Mouse (Mus musculus) erythroblast, embryonic 14.5 days (primary cell): ENCODE data around the gene Polr2e. TPM values are rescaled to one million over a fixed set of nuclear protein-coding genes. Genes with fewer than 3 reads are reported as not detected.
"Not testable (repeated sequence)": the region's sequence is repeated elsewhere in the genome, so short reads cannot be mapped to it uniquely, and the experiment has no call there.

Experiments used
- H3K27me3 ChIP-seq: 2 replicates; pipeline ENCODE4 v1.6.1; 2012; ENCODE audit warnings: inconsistent platforms; ENCODE audit not compliant: control insufficient read depth
- H3K36me3 ChIP-seq: 2 replicates; pipeline ENCODE4 v1.6.1; 2012; ENCODE audit warnings: mild to moderate bottlenecking, inconsistent platforms; ENCODE audit not compliant: control insufficient read depth
- H3K4me1 ChIP-seq: 2 replicates; pipeline ENCODE4 v1.6.1; 2012; ENCODE audit warnings: inconsistent platforms; ENCODE audit not compliant: control insufficient read depth
- H3K4me3 ChIP-seq: replicated peaks from 2 replicates; pipeline ENCODE3; 2012; ENCODE audit warnings: moderate library complexity, mild to moderate bottlenecking, inconsistent platforms
- H3K9me3 ChIP-seq: 2 replicates; pipeline ENCODE4 v1.6.1; 2012; ENCODE audit warnings: low read length, inconsistent platforms, mixed read lengths; ENCODE audit not compliant: control insufficient read depth
- GATA1 ChIP-seq: IDR thresholded peaks from 2 replicates; pipeline ENCODE4 v1.6.1; 2012; ENCODE audit warnings: low read length, inconsistent platforms, mixed read lengths
- TAL1 ChIP-seq: IDR thresholded peaks from 3 replicates; pipeline ENCODE4 v1.6.1; 2012; ENCODE audit warnings: low read length, inconsistent platforms, mixed read lengths
- polyA plus RNA-seq: library from polyadenylated mRNA; stranded (reverse); fragments of >175 nt; gene quantifications from 2 replicates; pipeline ENCODE4 v1.2.3, GENCODE M21; 2012

Gene Polr2e
- polyA plus RNA-seq, 1 experiment: 11.9 TPM

DNA sequence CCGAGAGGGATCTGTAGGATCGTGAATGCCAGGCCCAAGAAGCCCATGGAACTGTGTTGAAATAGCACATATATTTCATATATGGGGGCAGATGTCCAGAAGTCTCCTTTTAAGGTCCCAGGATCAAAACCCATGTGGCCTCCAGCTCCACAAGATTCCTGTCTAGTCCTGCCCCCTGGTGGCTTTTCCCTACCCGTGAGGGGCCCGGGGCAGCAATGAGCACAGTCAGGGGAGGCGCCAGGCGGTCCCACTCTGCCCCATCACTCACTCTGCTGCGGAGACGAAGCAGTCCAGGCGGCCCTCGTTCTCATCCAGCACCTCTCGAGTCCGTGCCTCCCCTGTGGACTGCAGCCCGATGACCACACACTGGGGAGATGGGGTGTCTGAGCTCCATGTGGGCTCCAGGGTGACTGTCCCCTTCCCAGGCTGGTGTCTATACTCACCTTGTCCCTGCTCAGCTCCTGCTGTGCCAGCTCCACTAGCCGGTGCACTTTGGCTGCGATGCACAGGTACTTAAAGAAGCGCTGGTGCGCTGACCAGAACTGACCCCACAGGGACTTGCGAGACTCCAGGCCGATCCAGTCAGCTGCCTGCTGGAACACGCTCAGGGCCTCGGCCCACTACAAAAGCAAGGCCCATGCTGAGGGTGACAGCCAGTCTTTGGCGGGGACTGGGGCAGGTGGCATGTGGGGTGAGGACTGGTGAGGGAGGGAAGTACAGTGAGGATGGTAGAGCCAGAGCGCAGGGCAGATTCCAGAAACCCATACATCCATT, 24.5 kb upstream of the Polr2e start:
- TF ChIP-seq GATA1 (no peak), TAL1 (no peak)
- H3K9me3 ChIP-seq: no peaks in the 10 kb centered on the region
- peaks cover 28% of the 10 kb centered on the region for H3K4me1 ChIP-seq
- H3K27me3 ChIP-seq: no peaks in the 10 kb centered on the region
- H3K36me3 ChIP-seq: peaks cover 95% of the 10 kb centered on the region
- no peak overlapping the region for H3K4me3 ChIP-seq

DNA sequence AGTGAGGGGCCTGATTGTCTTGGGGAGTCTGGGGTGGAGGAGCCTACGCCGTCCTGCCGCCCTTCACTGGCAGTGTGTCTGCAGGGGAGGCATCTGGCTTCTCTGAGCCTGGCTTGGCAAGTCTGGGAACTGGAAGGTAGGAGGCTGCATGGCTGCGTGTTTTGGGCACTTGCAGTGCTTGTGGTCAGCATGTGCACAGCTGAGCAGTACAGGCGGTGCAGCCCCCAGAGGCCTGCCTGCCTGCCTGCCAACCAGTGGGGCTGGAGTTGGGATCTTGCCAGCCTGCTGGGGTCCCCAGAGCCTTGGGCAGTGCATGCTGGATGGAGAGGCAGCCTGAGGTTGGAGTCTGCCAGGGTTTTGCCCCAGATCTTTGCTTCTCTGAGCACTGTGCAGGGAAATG, 23.5 kb upstream of the Polr2e start:
- TF ChIP-seq GATA1: no peak
- TF ChIP-seq TAL1: no peak
- Histone ChIP-seq H3K27me3 (no peaks in the 10 kb centered on the region), H3K4me1 (peaks cover 27% of the 10 kb centered on the region), H3K36me3 (peaks cover 97% of the 10 kb centered on the region), H3K4me3 (no peak overlapping the region), H3K9me3 (no peaks in the 10 kb centered on the region)

DNA sequence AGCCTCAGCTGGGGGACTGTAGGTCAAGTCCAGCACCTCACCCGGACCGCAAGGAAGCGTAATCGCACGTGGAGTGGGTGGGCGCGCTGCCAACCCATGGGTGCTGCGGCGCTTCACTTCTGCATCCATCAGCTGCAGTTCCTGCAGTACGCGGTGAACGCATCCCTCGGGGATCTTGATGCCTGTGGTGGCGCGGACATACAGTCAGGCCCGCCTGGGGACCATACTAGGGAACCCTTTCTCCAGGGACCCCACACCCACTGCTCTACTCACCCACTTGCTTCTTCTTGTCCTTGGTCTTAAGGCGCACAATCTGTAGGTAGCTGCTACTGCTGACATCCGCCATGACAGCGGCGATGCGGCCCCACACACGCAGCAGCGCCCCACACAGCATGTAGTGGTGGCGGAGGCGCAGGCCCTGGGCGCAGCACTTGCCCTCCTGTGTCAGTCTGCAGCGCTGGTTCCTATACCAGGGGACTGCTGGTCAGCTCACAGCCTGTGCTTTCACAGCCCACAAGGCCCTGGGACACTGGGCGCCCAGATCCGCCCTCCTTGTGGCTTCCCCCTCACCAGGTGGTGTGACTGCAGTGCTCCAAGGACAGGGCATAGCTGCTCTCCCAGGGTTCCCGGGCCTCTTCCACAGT, 18.2 kb upstream of the Polr2e start:
- Histone ChIP-seq H3K36me3 (peaks cover 87% of the 10 kb centered on the region), H3K9me3 (no peaks in the 10 kb centered on the region), H3K4me1 (peaks cover 43% of the 10 kb centered on the region), H3K4me3 (no peak overlapping the region), H3K27me3 (no peaks in the 10 kb centered on the region)
- TF ChIP-seq TAL1: no peak
- no peak for TF ChIP-seq GATA1

DNA sequence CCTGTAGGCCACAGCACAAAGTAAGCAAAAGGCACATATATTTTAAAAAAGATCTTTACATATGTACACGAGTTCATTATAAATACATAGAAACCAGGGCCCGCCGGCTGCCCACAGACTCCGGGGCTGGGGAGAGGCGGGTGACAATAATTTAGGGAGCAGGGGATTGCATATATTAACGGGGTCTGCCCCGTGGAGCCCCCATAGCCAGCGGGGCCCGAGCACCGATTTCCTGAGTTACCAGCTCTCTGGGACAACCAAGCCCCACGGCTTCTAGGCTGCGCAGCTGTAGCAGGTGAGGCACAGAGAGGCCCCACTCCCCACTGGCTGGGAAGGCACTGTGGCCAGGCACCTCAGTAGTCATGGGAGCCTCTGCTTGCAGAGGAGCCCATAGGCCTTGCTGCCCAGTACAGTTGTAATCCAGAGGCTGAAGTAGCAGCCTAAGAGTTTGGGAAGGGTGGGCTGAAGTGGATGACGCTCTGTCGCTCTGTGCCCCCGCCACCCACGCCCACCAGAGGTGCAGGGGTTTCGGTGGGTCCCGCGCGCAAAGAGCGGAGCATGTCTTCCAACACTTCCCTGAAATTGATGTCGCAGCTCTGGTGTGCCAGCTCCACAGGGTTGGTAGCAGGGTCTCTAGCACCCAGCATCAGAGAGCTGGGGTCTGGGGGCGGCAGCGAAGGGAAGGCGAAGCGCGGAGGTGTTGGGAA, 17.5 kb upstream of the Polr2e start:
- no peaks in the 10 kb centered on the region for H3K27me3 ChIP-seq
- H3K36me3 ChIP-seq: peaks cover 80% of the 10 kb centered on the region
- H3K4me1 ChIP-seq: peaks cover 50% of the 10 kb centered on the region
- TF ChIP-seq TAL1 (no peak), GATA1 (no peak)
- H3K9me3 ChIP-seq: no peaks in the 10 kb centered on the region
- no peak overlapping the region for H3K4me3 ChIP-seq

DNA sequence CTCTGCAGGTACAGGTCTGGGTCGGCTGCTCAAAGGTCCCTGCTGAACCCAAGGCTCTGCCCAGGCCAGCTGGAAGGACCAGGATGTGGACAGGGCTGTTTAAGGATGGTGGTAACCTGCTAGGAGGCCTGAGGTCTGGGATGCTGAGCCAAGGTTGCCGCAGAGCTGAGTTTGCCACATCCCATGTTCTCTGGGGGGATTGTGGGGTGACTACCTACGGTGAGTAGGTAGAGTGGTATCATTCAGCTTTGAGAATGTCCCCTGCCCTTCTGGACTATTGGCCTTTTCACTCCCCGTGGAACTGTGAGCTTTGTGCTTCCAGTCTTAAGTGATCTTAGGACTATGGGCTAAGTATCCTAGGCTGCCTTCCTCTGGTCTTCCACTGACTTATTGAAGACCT, 16.9 kb upstream of the Polr2e start:
- H3K4me3 ChIP-seq: peak overlapping the region; percentile 17

DNA sequence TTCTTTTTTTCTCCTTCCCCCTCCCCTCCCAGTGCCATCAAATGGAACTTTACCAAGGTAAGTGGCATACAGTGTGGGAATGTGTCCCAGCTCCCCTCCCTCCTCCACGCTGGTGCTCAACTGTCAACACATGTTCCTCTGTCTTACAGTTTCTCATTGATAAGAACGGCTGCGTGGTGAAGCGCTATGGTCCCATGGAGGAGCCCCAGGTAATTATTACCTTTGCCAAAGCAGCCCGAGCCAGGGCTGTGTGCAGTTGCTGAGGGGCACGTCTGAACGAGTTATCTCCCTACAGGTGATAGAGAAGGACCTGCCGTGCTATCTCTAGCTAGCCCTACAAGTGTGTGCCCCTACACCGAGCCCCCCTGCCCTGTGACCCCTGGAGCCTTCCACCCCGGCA, 16.3 kb upstream of the Polr2e start:
- Histone ChIP-seq H3K36me3 (peaks cover 68% of the 10 kb centered on the region), H3K9me3 (no peaks in the 10 kb centered on the region), H3K27me3 (no peaks in the 10 kb centered on the region), H3K4me1 (peaks cover 62% of the 10 kb centered on the region), H3K4me3 (peak overlapping the region; percentile 89)
- TF ChIP-seq TAL1 (no peak), GATA1 (no peak)

More for the DNA sequence above, 16.9 kb upstream of the Polr2e start:
- Histone ChIP-seq H3K27me3 (no peaks in the 10 kb centered on the region), H3K9me3 (no peaks in the 10 kb centered on the region), H3K36me3 (peaks cover 74% of the 10 kb centered on the region), H3K4me1 (peaks cover 56% of the 10 kb centered on the region)
- TF ChIP-seq TAL1 (no peak), GATA1 (no peak)

DNA sequence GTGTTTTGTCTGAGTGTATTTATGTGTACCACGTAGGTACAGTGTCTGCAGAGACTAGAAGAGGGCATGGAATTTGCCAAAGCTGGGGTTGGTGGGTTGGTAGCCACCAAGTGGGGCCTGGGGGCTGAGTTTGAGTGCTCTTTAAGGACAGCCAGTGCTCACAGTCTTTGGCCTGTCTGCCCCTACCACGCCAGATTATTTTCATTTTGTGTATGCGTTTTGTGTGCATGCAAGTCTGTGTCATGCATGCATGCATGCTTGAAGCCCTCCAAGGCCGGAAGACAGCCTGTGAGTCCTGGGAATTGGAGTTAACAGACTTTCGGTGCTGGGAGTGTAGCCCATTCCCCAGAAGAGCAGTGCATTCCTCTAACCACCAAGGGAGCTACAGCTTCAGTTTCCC, 15.8 kb upstream of the Polr2e start:
- no peaks in the 10 kb centered on the region for H3K9me3 ChIP-seq
- H3K4me1 ChIP-seq: peaks cover 65% of the 10 kb centered on the region
- no peak for TF ChIP-seq TAL1
- no peak for TF ChIP-seq GATA1
- H3K27me3 ChIP-seq: no peaks in the 10 kb centered on the region
- peak overlapping the region; percentile 89 for H3K4me3 ChIP-seq
- H3K36me3 ChIP-seq: peaks cover 63% of the 10 kb centered on the region

DNA sequence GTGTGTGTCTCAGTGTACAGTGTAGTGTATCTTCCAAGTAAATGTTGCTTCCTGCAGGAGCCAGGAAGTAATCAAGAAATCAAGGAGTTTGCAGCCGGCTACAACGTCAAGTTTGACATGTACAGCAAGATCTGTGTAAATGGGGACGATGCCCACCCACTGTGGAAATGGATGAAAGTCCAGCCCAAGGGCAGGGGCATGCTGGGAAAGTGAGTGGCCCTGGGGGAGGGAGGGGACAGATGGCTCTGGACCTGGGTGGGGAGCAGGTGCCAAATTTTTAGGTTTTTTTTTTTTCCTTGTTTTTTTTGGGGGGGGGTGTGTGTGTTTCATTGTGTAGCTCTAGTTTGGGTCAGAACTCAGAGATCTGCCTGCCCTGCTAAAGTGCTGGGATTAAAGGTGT, 15.3 kb upstream of the Polr2e start:
- not testable (repeated sequence) for H3K9me3 ChIP-seq, H3K27me3 ChIP-seq
- peak overlapping the region; percentile 89 for H3K4me3 ChIP-seq
- peaks cover 58% of the 10 kb centered on the region for H3K36me3 ChIP-seq
- peaks cover 70% of the 10 kb centered on the region for H3K4me1 ChIP-seq
